Mouse (Mus musculus): ENCODE measurements around the gene Commd7.

DNA sequence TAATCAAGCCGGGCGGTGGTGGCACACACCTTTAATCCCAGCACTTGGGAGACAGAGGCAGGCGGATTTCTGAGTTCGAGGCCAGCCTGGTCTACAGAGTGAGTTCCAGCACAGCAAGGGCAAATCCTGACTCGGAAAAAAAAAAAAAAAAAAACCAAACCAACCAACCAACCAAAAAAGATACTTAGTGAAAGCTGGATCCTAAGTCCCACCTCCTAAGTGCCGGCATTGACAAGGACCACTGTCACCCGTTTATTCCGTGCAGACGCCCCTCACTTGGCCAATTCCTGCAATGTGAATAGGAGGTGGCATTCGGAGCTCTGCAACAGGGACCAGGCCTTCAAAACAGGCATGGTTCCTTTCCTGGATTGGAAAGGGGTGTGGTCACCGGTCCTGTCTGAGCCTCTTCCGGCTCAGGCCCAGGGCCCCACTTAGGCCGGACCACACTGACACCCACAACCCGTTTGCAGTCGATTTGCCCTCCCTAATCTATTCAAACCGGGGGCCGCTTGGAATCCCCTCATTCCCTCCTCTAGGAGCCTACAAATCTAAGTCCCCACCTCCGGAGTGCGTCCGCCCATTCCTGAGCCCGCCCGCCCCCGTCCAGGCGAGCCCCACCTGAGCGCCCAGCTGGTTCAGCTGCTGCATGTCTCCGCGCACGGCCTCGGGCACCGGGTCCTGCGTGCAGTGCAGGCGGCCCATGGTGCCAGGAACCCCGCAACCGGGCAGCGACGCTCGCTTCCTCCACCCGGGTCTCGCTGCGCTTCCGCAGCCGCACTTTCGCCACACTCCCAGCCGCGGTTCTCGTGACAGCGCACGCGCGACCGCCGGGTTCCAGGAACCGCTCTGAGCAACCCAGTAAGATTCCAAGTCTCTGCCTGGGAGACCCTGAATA lies at the start of gene Commd7:
- TF ChIP-seq CTCF (IDR thresholded peaks at IDR 0.05; ENCODE audit: low read depth, low read length) = no peak
- TF ChIP-seq POLR2A (IDR thresholded peaks at IDR 0.05; ENCODE audit: insufficient read depth, low read length) = no peak

All from ES-Bruce4 (cell line).